Mouse (Mus musculus): Measurements from ENCODE around the gene Rarg.

DNA sequence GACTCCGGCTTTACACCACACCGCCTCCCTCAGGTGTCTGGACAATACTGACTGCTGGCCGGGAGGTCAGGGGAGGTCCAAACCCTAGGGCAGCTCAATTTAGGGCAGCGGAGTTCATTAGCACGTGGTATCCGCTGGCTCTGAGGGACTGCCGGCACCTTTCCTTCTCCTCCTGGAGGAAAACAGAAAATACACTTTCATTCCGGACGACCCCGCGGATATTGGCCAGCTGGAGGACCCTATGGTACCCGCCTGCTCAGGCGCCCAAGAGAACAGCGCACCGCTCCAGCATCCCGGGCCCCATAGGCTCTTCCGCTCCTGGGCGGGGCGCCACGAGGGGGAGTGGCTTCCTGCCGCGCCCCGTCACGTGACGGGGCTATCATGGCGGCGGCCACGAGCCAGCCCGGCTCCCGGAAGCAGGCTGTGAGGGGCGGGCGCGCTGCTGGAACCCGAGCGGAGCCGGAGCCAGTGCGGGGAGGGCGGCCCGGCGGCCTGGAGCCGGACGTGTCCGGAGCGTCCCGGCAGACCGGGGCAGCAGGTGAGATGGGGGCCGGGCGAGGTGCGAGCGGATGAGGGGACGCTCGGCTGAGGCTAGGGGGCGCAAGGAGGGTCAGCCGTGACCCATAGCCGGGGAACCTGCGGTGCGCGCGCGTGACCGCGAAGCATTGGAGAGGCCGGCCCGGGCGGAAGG, 21.9 kb upstream of the Rarg start, which contains the start of gene Mfsd5:
- no peak for TF ChIP-seq CTCF (conservative IDR thresholded peaks at IDR 0.05; ENCODE audit: low read length)
- no peak for TF ChIP-seq NANOG (IDR thresholded peaks at IDR 0.05; ENCODE audit: borderline replicate concordance, low read length)
- TF ChIP-seq POU5F1 (IDR thresholded peaks at IDR 0.05; ENCODE audit: borderline replicate concordance, low read length): no peak

Data from E14TG2a.4 (cell line).